Mouse (Mus musculus) kidney, embryonic 14.5 days (tissue): ENCODE measurements around the gene Syne2. TPM values are rescaled to one million over a fixed set of nuclear protein-coding genes. Genes with fewer than 3 reads are reported as not detected.
A peak's percentile ranks its signal among the peaks of the same experiment; 100 is the strongest.

Experiments used
- ATAC-seq: fragments of 200-750 bp; cut with Nextera tagmentation; 2 replicates; pipeline ENCODE4 v1.8.0; 2017; ENCODE audit warnings: moderate number of reproducible peaks, mild to moderate bottlenecking, moderate TSS enrichment, moderate library complexity; ENCODE audit not compliant: low FRiP score, low TSS enrichment
- H3K27ac ChIP-seq: fragments of 300-500 bp; sonication (generic); 2 replicates; pipeline ENCODE4 v1.5.1; 2014; ENCODE audit warnings: low read depth, mild to moderate bottlenecking, low read length, moderate library complexity, mixed read lengths
- H3K27me3 ChIP-seq: fragments of 300-500 bp; sonication (generic); 2 replicates; pipeline ENCODE4 v1.6.1; 2014; ENCODE audit warnings: mild to moderate bottlenecking, low read length; ENCODE audit not compliant: control insufficient read depth, insufficient read depth
- H3K36me3 ChIP-seq: fragments of 300-500 bp; sonication (generic); 2 replicates; pipeline ENCODE4 v1.6.1; 2014; ENCODE audit warnings: low read length, mixed read lengths; ENCODE audit not compliant: control insufficient read depth, insufficient read depth
- H3K4me1 ChIP-seq: fragments of 300-500 bp; sonication (generic); 2 replicates; pipeline ENCODE4 v1.6.1; 2014; ENCODE audit warnings: low read length, mixed read lengths; ENCODE audit not compliant: control insufficient read depth, insufficient read depth
- H3K4me2 ChIP-seq: fragments of 300-500 bp; sonication (generic); replicated peaks from 2 replicates; pipeline ENCODE4 v1.6.1; 2014; ENCODE audit warnings: low read depth, mild to moderate bottlenecking, low read length
- H3K4me3 ChIP-seq: fragments of 300-500 bp; sonication (generic); 2 replicates; pipeline ENCODE4 v1.5.1; 2014; ENCODE audit warnings: mild to moderate bottlenecking, low read length
- H3K9ac ChIP-seq: fragments of 300-500 bp; sonication (generic); 2 replicates; pipeline ENCODE4 v1.6.1; 2014; ENCODE audit warnings: low read depth, mild to moderate bottlenecking, low read length, moderate library complexity
- H3K9me3 ChIP-seq: fragments of 300-500 bp; sonication (generic); 2 replicates; pipeline ENCODE4 v1.6.1; 2016; ENCODE audit warnings: low read length; ENCODE audit not compliant: control insufficient read depth
- WGBS: fragments of 180-500 bp; shearing (Covaris S2); extraction: QIAGEN DNeasy Blood & Tissue Kit; methylation state at CpG from one replicate; pipeline ENCODE4 v1.1.7; 2014; 5-methylcytosine and 5-hydroxymethylcytosine counted together
- polyA plus RNA-seq: library from polyadenylated mRNA; unstranded; fragments of >200 nt; fragmentation: Nextera tagmentation; extraction: Ambion mirVana; gene quantifications from 2 replicates; pipeline ENCODE4 v1.2.1, GENCODE M21; 2014

Gene Syne2
- polyA plus RNA-seq, 1 experiment from 2014 or later: 69.0 TPM

DNA sequence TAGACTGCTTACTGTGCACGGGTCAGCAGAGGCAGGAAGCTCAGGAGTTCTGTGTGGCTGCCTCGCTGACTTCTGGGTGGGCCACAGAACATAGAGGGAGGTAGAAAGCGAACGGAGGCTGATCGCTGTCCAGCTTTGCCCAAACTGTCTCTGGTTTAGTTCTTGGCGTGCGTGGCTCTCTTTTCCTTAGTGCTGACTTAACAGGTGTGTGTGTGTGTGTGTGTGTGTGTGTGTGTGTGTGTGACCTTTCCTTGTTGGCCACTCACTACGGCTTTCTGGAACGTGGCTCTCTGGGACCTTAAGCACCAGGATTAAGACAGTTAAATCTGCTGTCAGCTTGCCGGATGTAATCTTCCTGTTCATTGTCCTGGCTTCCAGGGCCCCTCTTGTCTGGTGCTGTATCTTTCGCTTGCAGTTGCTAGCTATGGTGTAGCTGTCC lies 18.6 kb downstream of the Syne2 start:
- Histone ChIP-seq H3K9ac (no peak overlapping the region), H3K36me3 (no peaks in the 10 kb centered on the region), H3K27ac (no peak overlapping the region), H3K4me3 (no peak overlapping the region), H3K27me3 (no peaks in the 10 kb centered on the region), H3K9me3 (no peaks in the 10 kb centered on the region), H3K4me1 (peaks cover 41% of the 10 kb centered on the region), H3K4me2 (no peak overlapping the region)
- ATAC-seq: peak; percentile 40; the same call in 1 of the 2 replicates
- 31% methylated on average over 11 of the region's 11 CpGs for WGBS

DNA sequence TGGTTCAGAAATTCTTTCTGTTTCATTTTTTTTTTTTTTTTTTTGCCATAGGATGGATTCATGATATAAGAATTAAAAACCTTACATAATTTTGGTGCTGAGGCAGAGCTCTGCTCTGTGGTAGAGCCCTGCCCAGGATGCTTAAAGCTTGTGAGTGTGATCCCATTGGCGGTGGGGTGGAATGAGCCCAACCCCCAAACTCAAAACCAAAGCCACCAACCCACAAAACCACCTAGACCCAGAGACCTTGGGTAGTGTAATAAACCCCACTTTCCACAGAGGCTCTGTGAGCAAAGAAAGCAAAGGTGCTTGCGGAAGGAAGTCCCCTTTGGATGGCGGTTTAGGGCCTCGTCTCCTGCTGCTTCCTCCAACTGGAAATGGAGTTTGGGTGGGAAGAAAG lies 19.5 kb downstream of the Syne2 start:
- Histone ChIP-seq H3K4me2 (no peak overlapping the region), H3K4me3 (no peak overlapping the region), H3K9me3 (no peaks in the 10 kb centered on the region), H3K9ac (no peak overlapping the region), H3K27ac (no peak overlapping the region), H3K36me3 (no peaks in the 10 kb centered on the region), H3K27me3 (no peaks in the 10 kb centered on the region), H3K4me1 (peaks cover 46% of the 10 kb centered on the region)
- ATAC-seq: no peak
- WGBS: 85% methylated on average over 4 of the region's 4 CpGs

GRCm38 (mm10) chr12:75839083-75839736 lies 21.3 kb downstream of the Syne2 start:
- Histone ChIP-seq H3K4me1 (peaks cover 32% of the 10 kb centered on the region), H3K27me3 (no peaks in the 10 kb centered on the region), H3K9me3 (no peaks in the 10 kb centered on the region), H3K4me3 (no peak overlapping the region), H3K27ac (0 out of 2 replicates have a peak overlapping the region, but pooled peaks have one; percentile 26), H3K4me2 (no peak overlapping the region), H3K36me3 (no peaks in the 10 kb centered on the region), H3K9ac (no peak overlapping the region)
- 45% methylated on average over 11 of the region's 11 CpGs for WGBS
- ATAC-seq: peak; percentile 41; the same call in 1 of the 2 replicates

GRCm38 (mm10) chr12:75841183-75841582 lies 23.2 kb downstream of the Syne2 start:
- H3K36me3 ChIP-seq: no peaks in the 10 kb centered on the region
- H3K4me2 ChIP-seq: no peak overlapping the region
- 60% methylated on average over 7 of the region's 7 CpGs for WGBS
- no peak overlapping the region for H3K9ac ChIP-seq
- H3K4me3 ChIP-seq: no peak overlapping the region
- no peak overlapping the region for H3K27ac ChIP-seq
- H3K27me3 ChIP-seq: no peaks in the 10 kb centered on the region
- peaks cover 23% of the 10 kb centered on the region for H3K4me1 ChIP-seq
- no peak for ATAC-seq
- no peaks in the 10 kb centered on the region for H3K9me3 ChIP-seq

GRCm38 (mm10) chr12:75844311-75844710 lies 26.4 kb downstream of the Syne2 start:
- no peaks in the 10 kb centered on the region for H3K9me3 ChIP-seq
- H3K27me3 ChIP-seq: no peaks in the 10 kb centered on the region
- no peak overlapping the region for H3K4me3 ChIP-seq
- ATAC-seq: no peak
- no peak overlapping the region for H3K4me2 ChIP-seq
- H3K9ac ChIP-seq: no peak overlapping the region
- 76% methylated on average over 4 of the region's 4 CpGs for WGBS
- peaks cover 12% of the 10 kb centered on the region; the same call in 1 of the 2 replicates for H3K4me1 ChIP-seq
- H3K27ac ChIP-seq: no peak overlapping the region
- H3K36me3 ChIP-seq: no peaks in the 10 kb centered on the region

- no peaks in the 10 kb centered on the region for H3K36me3 ChIP-seq
- 0 out of 2 replicates have a peak, but pooled peaks cover 8% of the 10 kb centered on the region for H3K4me1 ChIP-seq
- no peak overlapping the region for H3K9ac ChIP-seq
- ATAC-seq: no peak
- H3K9me3 ChIP-seq: no peaks in the 10 kb centered on the region
- no peak overlapping the region for H3K4me3 ChIP-seq
- no peaks in the 10 kb centered on the region for H3K27me3 ChIP-seq
- 67% methylated on average over 9 of the region's 9 CpGs for WGBS
- H3K4me2 ChIP-seq: no peak overlapping the region
- H3K27ac ChIP-seq: no peak overlapping the region
These were observed 27.1 kb downstream of the Syne2 start for GRCm38 (mm10) chr12:75845070-75845469.

- Histone ChIP-seq H3K27me3 (no peaks in the 10 kb centered on the region), H3K27ac (no peak overlapping the region), H3K9ac (no peak overlapping the region), H3K4me2 (no peak overlapping the region), H3K9me3 (no peaks in the 10 kb centered on the region), H3K4me3 (no peak overlapping the region), H3K36me3 (no peaks in the 10 kb centered on the region), H3K4me1 (0 out of 2 replicates have a peak, but pooled peaks cover 5% of the 10 kb centered on the region)
- ATAC-seq: peak; percentile 56; the same call in 1 of the 2 replicates
- WGBS: 54% methylated on average over 12 of the region's 12 CpGs
These were observed 28.6 kb downstream of the Syne2 start for GRCm38 (mm10) chr12:75846513-75846912.

GRCm38 (mm10) chr12:75850205-75850604 lies 32.3 kb downstream of the Syne2 start:
- no peak overlapping the region for H3K9ac ChIP-seq
- no peak overlapping the region for H3K4me3 ChIP-seq
- no peak for ATAC-seq
- no peak overlapping the region for H3K4me2 ChIP-seq
- H3K36me3 ChIP-seq: no peaks in the 10 kb centered on the region
- 54% methylated on average over 3 of the region's 3 CpGs for WGBS
- H3K4me1 ChIP-seq: peaks cover 9% of the 10 kb centered on the region; the same call in 1 of the 2 replicates
- H3K9me3 ChIP-seq: no peaks in the 10 kb centered on the region
- H3K27ac ChIP-seq: no peak overlapping the region
- no peaks in the 10 kb centered on the region for H3K27me3 ChIP-seq

- whole genome bisulfite sequencing: 89% methylated on average over 8 of the region's 8 CpGs
- ATAC-seq: no peak
- no peak overlapping the region for H3K27ac ChIP-seq
These were observed 33.5 kb downstream of the Syne2 start for GRCm38 (mm10) chr12:75851481-75851880.

More at GRCm38 (mm10) chr12:75851481-75851880, 33.5 kb downstream of the Syne2 start:
- Histone ChIP-seq H3K4me2 (no peak overlapping the region), H3K36me3 (no peaks in the 10 kb centered on the region), H3K9me3 (no peaks in the 10 kb centered on the region), H3K4me1 (peaks cover 11% of the 10 kb centered on the region; the same call in 1 of the 2 replicates), H3K4me3 (no peak overlapping the region), H3K9ac (no peak overlapping the region), H3K27me3 (no peaks in the 10 kb centered on the region)
